Mouse (Mus musculus) telencephalon, adult 2 months (tissue): ENCODE measurements at regions not wholly inside any gene's neighbourhood (a gene's known extent, or its start where the extent isn't known, plus 50 kb on each side); places are given as distances from the start of the nearest gene placed in this dataset.
A peak's percentile ranks its signal among the peaks of the same experiment; 100 is the strongest.
"Not testable (repeated sequence)": the region's sequence is repeated elsewhere in the genome, so short reads cannot be mapped to it uniquely, and the experiment has no call there.

Experiments
- DNase-seq: peaks from one replicate; pipeline ENCODE4 v3.0.0-alpha.2; 2011; ENCODE audit warnings: low read depth, low spot score

DNA sequence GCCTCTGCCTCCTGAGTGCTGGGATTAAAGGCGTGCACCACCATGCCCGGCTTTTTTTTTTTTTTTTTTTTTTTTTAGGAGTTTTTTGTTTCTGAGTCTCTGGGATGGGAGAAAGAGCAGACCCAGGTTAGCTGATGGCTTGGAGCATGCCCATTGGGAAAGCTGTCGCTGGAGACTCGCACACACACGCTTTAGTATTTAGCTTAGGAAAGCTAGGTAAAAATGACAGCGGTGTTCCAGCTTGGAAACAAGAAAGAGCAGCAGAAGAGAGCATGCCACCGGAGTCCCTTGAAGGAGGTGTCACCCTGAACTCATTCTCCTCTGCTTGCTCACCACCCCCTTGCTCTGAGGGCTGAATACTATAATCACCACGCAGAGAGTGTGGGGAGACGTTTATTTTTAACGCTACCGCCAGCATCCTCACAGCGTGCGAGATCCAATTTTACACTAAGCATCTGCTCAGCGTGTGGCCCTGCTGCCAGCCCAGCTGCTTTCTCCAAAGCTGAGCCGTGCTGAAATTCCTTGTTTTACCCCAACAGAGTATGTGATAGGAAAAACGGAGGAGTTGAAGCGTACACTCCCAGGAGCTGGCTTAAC lies 95.9 kb upstream of the Map3k1 start:
- peak; percentile 93 for DNase-seq

- no peak for DNase-seq
Observed at GRCm38 (mm10) chr13:111905213-111905701, 96.5 kb upstream of the Map3k1 start.

DNA sequence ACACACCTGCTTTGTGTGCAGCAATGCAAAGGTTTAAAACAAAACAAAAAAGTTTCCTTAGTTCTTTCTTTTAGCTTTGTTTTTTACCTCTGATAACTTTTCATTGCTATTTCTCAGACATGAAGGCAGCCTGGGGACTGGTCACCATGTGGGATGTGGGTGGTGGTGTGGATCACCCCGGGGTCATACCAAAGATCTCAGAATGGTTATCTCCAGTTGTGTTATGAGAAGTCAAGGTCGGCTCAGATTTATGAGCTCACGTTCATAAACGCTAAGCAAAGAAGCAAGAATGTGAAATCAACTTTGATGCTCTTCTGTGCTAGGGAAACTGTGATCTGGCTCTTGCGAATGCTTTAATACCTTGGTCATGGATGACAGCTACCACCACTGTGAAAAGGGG lies 102.3 kb upstream of the Map3k1 start:
- no peak for DNase-seq

DNA sequence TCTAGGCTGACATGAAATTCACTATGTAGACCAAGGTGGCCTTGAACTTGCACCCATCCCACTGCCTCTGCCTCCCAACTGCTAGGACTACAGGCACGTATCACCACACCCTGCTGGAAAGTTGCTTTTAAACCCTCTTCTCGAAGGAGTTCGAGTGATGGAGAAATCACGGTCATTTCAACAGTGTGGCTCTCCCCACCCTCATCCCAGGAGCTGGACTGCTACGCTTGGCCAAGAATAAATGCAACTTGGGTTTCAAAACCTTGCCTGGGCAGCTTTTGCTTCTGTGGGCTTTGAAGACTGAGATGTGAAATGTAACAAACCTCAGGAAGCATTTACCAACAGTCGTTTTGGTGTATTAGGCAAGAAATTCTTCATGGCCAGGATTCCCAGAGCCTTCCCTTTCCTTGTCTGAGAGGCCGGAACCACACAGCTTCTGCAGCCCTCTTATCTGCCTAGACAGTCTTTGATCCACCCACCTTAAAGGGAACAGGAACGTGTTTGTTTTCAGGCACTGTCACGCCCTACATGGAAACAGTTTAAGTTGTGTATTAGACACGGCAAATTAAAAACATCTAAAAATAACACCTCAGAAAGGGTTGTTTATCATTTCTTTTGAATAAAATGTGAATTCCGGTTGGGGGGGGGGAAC lies 103.0 kb upstream of the Map3k1 start:
- DNase-seq: no peak

DNA sequence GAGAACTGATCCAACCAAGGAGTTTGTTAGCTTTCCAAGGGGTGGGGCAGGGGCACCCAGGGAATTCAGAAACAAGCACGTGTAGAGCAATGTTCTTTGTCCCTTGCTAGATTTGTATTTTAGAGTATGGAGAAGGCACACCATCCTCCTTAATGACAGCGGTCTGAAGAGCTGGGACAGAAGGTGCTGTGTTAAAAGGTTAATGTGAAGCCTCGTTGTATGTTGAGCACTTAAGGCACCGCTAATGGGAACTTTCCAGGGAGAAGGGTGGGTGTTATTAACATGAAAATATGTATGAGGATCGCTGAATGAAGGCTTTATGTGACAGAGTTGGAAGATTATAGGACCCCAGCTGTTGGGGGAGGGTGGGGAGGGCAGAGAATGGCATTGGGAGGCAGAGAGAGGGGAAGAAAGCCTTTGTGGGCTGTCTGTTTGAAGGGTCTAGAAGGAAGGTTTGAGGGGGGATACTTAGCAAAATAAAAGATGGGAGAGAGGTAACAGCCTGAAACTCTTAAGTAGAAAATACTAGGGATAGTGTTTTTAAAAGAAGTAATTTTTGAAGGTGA lies 105.6 kb upstream of the Map3k1 start:
- no peak for DNase-seq

GRCm38 (mm10) chr13:111919417-111919816 lies 110.6 kb upstream of the Map3k1 start:
- DNase-seq: not testable (repeated sequence)

DNA sequence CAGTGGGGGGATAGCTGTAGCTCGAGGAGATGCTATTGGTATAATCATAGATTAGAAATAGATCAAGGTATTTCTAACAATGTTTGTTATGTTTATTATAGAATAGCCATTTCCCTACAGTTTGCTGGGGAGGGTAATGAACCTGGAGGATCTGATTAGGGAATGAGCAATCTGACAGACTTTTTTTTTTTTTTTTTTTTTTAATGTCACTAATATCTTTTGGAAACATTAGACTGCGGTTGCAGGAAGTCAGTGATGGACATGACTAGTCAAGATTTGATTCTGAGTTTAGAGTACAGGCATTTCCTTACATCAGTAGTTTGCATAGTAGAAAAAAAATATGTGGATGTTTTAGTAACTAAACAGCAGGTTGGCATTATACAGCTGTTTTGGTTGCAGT lies 111.7 kb upstream of the Map3k1 start:
- DNase-seq: no peak

GRCm38 (mm10) chr13:111921142-111922035 lies 112.6 kb upstream of the Map3k1 start:
- DNase-seq: no peak

GRCm38 (mm10) chr13:111925349-111925748 lies 116.6 kb upstream of the Map3k1 start:
- DNase-seq: no peak

DNA sequence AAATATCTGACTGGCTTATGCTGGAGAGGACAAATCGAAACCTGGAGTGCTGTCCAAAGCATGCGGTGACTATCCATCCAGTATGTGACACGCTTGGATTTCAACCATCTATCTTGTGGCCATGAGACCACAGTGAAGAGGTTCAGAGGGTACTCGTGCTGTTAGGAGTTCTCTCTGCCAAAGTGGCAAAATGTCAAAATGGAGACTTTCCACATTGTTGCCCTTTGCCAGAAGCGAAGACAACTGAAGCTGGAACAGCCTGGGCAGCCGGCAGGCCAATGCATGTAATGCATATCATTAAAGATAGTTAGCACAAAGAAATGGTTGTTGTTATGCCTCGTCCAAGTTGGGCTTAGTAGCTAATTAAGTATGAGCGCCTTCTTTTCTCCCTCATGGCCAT lies 118.0 kb upstream of the Map3k1 start:
- no peak for DNase-seq

DNA sequence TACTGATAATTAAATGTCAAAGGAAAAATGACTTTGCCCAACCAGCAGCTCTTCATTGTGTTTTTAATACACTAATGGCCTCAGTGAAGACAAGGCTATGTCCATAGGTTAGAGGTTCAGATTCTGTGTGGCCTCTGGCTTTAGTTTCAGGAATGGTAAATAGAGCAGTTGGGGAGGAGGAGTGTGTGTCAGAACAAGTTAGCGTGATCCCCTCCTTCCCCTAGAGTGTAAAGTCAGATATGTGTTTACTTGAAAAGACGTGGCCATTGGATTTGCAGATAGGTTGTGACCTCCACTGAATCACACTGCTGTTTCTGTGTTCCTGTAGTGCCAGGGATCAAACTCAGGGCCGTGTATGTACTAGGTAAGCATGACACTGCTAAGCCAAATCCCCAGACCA lies 118.7 kb upstream of the Map3k1 start:
- DNase-seq: no peak

DNA sequence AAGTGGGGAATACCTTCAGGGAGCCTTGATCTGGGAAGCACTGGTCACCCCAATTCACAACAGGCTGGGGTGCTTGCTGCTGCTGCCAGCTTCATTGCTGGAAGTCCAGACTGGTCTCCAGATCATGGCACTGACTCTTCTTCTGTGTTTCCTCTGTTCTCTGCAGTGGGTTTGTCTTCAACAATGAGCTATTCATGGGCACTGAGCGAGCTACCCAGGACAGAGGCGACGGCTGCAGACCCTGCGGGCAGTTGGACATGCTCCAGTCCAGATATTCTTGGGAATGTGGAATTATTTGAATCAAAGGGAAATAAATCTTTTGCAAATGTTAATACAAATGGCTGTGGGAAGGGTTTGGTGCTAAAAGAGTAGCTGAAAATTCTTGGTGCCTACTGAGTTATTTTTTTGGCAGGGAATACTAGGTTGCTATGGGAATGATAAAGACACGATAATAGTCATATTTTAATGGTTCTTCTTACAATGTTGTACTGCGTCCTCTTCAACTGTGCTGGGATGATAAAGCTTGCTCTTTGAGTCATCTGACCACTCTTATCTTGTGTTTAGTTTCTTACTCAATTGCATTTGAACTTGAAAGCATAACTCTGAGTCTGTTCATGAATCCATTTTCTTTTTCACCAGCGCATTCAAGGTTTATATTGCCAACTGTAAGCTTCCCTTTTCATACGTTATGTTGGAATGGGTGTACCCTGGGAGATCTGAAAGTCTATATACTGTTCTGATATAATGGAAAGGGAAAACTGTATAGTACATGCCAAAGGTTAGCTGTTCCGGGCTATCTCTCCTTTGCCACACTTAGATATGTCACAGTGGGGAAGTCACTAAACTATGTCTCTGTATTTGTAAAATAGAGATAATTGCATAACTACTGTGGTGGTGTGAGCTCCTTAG lies 120.1 kb upstream of the Map3k1 start:
- DNase-seq: no peak

- no peak for DNase-seq
Observed at GRCm38 (mm10) chr13:111929908-111930307, 121.1 kb upstream of the Map3k1 start.

DNA sequence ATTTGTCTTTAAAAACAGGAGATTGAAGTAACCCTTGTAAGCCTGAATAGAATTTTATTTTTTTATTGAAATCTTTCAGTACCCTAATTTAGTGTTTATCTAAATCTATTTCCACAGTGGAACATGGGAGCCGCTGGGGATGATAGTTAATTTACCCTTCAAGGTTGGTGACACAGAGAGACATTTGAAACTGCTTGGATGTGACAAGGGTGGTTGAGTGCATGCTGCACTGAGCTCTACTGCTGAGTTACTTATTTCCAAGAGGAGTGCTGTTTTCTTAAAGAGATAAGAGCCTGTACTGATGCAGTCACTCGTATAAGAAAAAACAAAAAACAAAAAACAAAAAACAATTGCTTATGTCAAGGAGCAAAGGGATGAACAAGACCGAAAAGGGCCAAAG lies 123.7 kb upstream of the Map3k1 start:
- no peak for DNase-seq

- DNase-seq: no peak
Observed at GRCm38 (mm10) chr13:111933526-111934240, 124.9 kb upstream of the Map3k1 start.

- no peak for DNase-seq
Observed at GRCm38 (mm10) chr13:111935721-111936080, 126.9 kb upstream of the Map3k1 start.

GRCm38 (mm10) chr13:111936081-111936857 lies 127.5 kb upstream of the Map3k1 start:
- peak; percentile 42 for DNase-seq

- no peak for DNase-seq
Observed at GRCm38 (mm10) chr13:111936983-111937382, 128.2 kb upstream of the Map3k1 start.

DNA sequence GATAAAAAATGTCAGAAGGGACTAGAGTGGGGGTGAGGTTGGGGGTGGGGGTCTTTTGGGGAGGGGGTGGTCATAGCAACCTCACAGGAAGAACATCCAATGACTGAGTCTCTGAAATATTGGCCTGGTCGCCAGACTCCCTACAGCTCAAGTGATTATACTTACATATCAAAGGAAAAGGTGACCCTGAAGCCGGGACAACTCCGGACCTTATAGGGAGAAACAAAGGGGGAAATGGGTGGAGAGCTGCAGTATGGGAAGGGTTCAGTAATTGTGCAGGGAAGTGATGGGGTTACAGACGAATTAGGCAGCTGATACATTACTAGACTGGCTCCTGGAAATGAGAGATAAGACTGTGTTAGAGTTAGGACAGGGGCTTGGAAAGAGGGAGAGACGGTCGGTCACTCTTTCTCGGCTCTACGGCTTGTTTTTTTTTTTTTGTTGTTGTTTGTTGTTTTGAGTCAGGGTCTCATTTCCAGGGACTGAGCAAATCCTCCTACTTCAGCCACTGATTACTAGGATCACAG lies 130.2 kb upstream of the Map3k1 start:
- DNase-seq: no peak
